Mouse (Mus musculus) embryonic fibroblast, embryonic 13.5 days (primary cell): ENCODE measurements around the gene Ppm1g. TPM values are rescaled to one million over a fixed set of nuclear protein-coding genes. Genes with fewer than 3 reads are reported as not detected.

Experiments
- H3K27ac ChIP-seq: 2 replicates; pipeline ENCODE4 v1.5.1; 2012; ENCODE audit warnings: low read length, control low read depth, inconsistent platforms; ENCODE audit not compliant: insufficient read depth
- H3K4me1 ChIP-seq: 2 replicates; pipeline ENCODE4 v1.6.1; 2011; ENCODE audit warnings: low read length; ENCODE audit not compliant: control insufficient read depth, insufficient read depth
- H3K4me3 ChIP-seq: 2 replicates; pipeline ENCODE4 v1.5.1; 2011; ENCODE audit warnings: mild to moderate bottlenecking, control low read depth, low read length; ENCODE audit not compliant: insufficient read depth
- CTCF ChIP-seq: IDR thresholded peaks from 2 replicates; pipeline ENCODE4 v1.5.1; 2011; ENCODE audit warnings: mild to moderate bottlenecking, control low read depth, low read length, moderate library complexity, borderline replicate concordance; ENCODE audit not compliant: insufficient read depth
- POLR2A ChIP-seq: IDR thresholded peaks from 2 replicates; pipeline ENCODE4 v1.6.1; 2011; ENCODE audit warnings: low read depth, mild to moderate bottlenecking, control low read depth, low read length, moderate library complexity
- polyA plus RNA-seq: library from polyadenylated mRNA; stranded (reverse); fragments of >200 nt; gene quantifications from 2 replicates; pipeline ENCODE4 v1.2.4, GENCODE M21; 2011; ENCODE audit warnings: low read depth; ENCODE audit not compliant: missing spikeins, insufficient read length

The Ppm1g gene
- polyA plus RNA-seq, 1 experiment: 131 TPM

GRCm38 (mm10) chr5:31179301-31179765, 41.2 kb downstream of the Ppm1g start:
- H3K4me1 ChIP-seq: no peaks in the 10 kb centered on the region

DNA sequence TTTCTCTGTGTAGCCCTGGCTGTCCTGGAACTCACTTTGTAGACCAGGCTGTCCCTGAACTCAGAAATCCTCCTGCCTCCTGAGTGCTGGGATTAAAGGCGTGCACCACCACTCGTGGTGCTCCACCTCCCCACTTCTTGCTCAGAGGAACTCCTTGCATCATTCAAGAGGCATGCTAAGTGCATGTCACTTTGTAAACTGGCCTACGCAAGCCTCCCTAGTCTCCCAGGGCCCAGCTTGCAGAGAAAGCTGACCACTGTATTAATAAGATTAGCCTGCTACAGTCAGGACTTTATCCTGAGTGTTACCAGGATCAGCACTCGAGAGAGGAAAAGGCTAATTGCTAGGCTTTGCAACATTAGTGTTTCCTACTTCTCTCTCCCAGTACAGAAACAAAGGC, 51.9 kb downstream of the Ppm1g start:
- no peak overlapping the region for H3K27ac ChIP-seq
- H3K4me1 ChIP-seq: no peaks in the 10 kb centered on the region
- H3K4me3 ChIP-seq: no peak overlapping the region
- no peak for TF ChIP-seq CTCF
- no peak for TF ChIP-seq POLR2A

More at GRCm38 (mm10) chr5:31179301-31179765, 41.2 kb downstream of the Ppm1g start:
- peak overlapping the region; percentile 96 for H3K27ac ChIP-seq
- 0 out of 2 replicates have a peak, but pooled peaks have one; percentile 33 for TF ChIP-seq POLR2A
- TF ChIP-seq CTCF: no peak
- H3K4me3 ChIP-seq: peak overlapping the region; percentile 96

GRCm38 (mm10) chr5:31164878-31165277, 55.6 kb downstream of the Ppm1g start:
- Histone ChIP-seq H3K27ac (no peak overlapping the region), H3K4me1 (no peaks in the 10 kb centered on the region), H3K4me3 (no peak overlapping the region)
- no peak for TF ChIP-seq POLR2A
- TF ChIP-seq CTCF: no peak

- Histone ChIP-seq H3K4me3 (no peak overlapping the region), H3K27ac (no peak overlapping the region), H3K4me1 (no peaks in the 10 kb centered on the region)
- TF ChIP-seq CTCF (no peak), POLR2A (no peak)
Measured at GRCm38 (mm10) chr5:31162462-31162861, 58.0 kb downstream of the Ppm1g start.

DNA sequence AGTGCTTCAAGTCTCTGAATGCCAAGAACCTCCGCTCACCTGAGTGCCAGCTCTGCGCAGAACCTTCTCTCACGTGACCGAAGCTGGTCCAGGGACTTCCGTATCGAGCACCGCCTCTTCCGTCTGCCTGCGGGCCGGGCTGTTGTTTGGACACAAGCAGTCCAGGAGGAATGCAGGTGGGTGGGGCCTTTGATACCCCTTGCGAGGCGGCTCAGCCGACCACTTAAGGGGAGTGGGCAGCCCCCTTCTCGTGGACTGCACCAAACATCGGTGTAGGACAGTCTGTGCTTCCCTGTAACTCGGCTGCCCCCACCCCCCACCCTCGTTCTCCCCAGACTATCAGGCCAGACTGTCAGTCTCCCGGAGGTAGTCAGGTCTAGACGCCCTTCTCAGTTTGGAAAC, 66.3 kb downstream of the Ppm1g start, which contains the start of gene Mpv17:
TSS of gene Mpv17 (minus strand) at position 100 of the 402 bp plus-strand sequence.
- peaks cover 4% of the 10 kb centered on the region for H3K4me1 ChIP-seq
- peak within 1 kb of the TSS; percentile 59 for H3K4me3 ChIP-seq
- no peak for TF ChIP-seq CTCF
- peak; percentile 90 for TF ChIP-seq POLR2A
- H3K27ac ChIP-seq: peak within 1 kb of the TSS; percentile 6; the same call in 1 of the 2 replicates

DNA sequence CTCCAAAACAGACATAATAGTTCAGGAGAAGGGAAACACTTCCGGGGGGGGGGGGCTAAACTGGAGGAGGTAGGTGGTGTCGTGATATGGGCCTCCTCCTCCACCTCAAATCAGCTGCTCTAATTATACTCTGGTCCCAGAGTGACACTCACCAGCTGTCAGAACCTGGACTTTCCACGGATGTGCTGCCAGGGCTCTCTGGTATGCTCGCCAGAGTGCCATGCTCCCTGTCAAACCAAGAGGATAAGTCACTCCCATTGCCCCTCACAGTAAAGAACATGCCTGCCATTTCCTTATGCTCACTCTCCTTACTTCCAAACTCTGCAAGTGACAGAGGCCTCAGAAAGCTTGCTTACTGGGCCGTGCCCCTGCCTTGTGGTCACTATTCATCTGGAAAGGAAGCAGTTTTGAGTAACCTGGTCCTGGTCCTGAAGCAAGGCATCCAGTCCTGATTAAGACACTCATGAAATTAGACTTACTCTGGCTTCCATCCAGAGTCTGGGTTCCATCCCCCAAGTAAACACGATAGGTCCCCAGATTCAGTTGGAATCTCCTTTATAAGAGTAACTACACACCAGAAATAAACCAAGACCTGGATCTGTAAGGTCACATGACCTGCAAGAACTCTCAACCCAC, 66.9 kb downstream of the Ppm1g start:
- TF ChIP-seq CTCF (no peak), POLR2A (no peak)
- Histone ChIP-seq H3K27ac (no peak overlapping the region), H3K4me3 (peak overlapping the region; percentile 59), H3K4me1 (peaks cover 4% of the 10 kb centered on the region)

Other genes with a start within 250 kb of the Ppm1g start
- 97.2 and 110 TPM in 2 replicates for gene Atraid, start 172.4 kb downstream of the Ppm1g start, polyA plus RNA-seq
- gene Slc5a6, start 171.8 kb downstream of the Ppm1g start, polyA plus RNA-seq: 3.3 and 6.2 TPM in 2 replicates
- 32.6 and 39.5 TPM in 2 replicates for gene Cad, start 165.9 kb downstream of the Ppm1g start, polyA plus RNA-seq
- not detected in 2 replicates for gene Dnajc5g, start 114.4 kb downstream of the Ppm1g start, polyA plus RNA-seq
- gene Slc30a3, start 112.5 kb downstream of the Ppm1g start, polyA plus RNA-seq: not detected in 2 replicates
- not detected in 2 replicates for gene Trim54, start 104.0 kb downstream of the Ppm1g start, polyA plus RNA-seq
- gene Ucn, start 81.9 kb downstream of the Ppm1g start, polyA plus RNA-seq: not detected in 2 replicates
- gene Mpv17, start 66.4 kb downstream of the Ppm1g start, polyA plus RNA-seq: 54.0 and 57.7 TPM in 2 replicates
- 2.7 and 3.8 TPM in 2 replicates for gene Gm29609, start 40.8 kb downstream of the Ppm1g start, polyA plus RNA-seq
- 51.0 and 69.2 TPM in 2 replicates for gene Gtf3c2, start 40.5 kb downstream of the Ppm1g start, polyA plus RNA-seq
- 91.9 and 113 TPM in 2 replicates for gene Snx17, start 27.5 kb downstream of the Ppm1g start, polyA plus RNA-seq
- gene Eif2b4, start 27.3 kb downstream of the Ppm1g start, polyA plus RNA-seq: 19.8 and 21.6 TPM in 2 replicates
- gene Zfp513, start 18.4 kb downstream of the Ppm1g start, polyA plus RNA-seq: 18.6 and 20.3 TPM in 2 replicates
- gene Nrbp1, start 20.2 kb upstream of the Ppm1g start, polyA plus RNA-seq: 93.5 and 115 TPM in 2 replicates
- not detected in 2 replicates for gene Gm9970, start 20.5 kb upstream of the Ppm1g start, polyA plus RNA-seq
- gene Krtcap3, start 31.0 kb upstream of the Ppm1g start, polyA plus RNA-seq: 0.81 and 1.4 TPM in 2 replicates
- 37.4 and 37.6 TPM in 2 replicates for gene Ift172, start 70.4 kb upstream of the Ppm1g start, polyA plus RNA-seq
- 25.2 and 34.0 TPM in 2 replicates for gene Fndc4, start 75.4 kb upstream of the Ppm1g start, polyA plus RNA-seq
- gene Gckr, start 76.8 kb upstream of the Ppm1g start, polyA plus RNA-seq: not detected in 2 replicates
- gene Zfp512, start 231.7 kb upstream of the Ppm1g start, polyA plus RNA-seq: 24.3 and 30.1 TPM in 2 replicates